Mouse (Mus musculus) E14TG2a.4 (cell line): ENCODE results near the gene Thbs3.

Experiments
- H3K27me3 ChIP-seq: 2 replicates; pipeline ENCODE4 v1.6.1; 2014; ENCODE audit warnings: low read length, control low read depth; ENCODE audit not compliant: insufficient read depth
- H3K36me3 ChIP-seq: 2 replicates; pipeline ENCODE4 v1.6.1; 2014; ENCODE audit warnings: low read length, control low read depth; ENCODE audit not compliant: insufficient read depth
- H3K4me1 ChIP-seq: replicated peaks from 2 replicates; pipeline ENCODE4 v1.6.1; 2014; ENCODE audit warnings: low read depth, low read length, control low read depth
- H3K4me3 ChIP-seq: replicated peaks from 2 replicates; pipeline ENCODE4 v1.5.1; 2014; ENCODE audit warnings: mild to moderate bottlenecking, low read length
- H3K9me3 ChIP-seq: 2 replicates; pipeline ENCODE4 v1.6.1; 2014; ENCODE audit warnings: low read length, control low read depth
- CTCF ChIP-seq: conservative IDR thresholded peaks from 2 replicates; pipeline ENCODE4 v1.5.1; 2014; ENCODE audit warnings: low read length
- NANOG ChIP-seq: IDR thresholded peaks from 2 replicates; pipeline ENCODE4 v1.6.1; 2014; ENCODE audit warnings: borderline replicate concordance, low read length, mixed read lengths
- POU5F1 ChIP-seq: IDR thresholded peaks from 2 replicates; pipeline ENCODE4 v1.6.1; 2014; ENCODE audit warnings: low read length, borderline replicate concordance

Thbs3 gene

DNA sequence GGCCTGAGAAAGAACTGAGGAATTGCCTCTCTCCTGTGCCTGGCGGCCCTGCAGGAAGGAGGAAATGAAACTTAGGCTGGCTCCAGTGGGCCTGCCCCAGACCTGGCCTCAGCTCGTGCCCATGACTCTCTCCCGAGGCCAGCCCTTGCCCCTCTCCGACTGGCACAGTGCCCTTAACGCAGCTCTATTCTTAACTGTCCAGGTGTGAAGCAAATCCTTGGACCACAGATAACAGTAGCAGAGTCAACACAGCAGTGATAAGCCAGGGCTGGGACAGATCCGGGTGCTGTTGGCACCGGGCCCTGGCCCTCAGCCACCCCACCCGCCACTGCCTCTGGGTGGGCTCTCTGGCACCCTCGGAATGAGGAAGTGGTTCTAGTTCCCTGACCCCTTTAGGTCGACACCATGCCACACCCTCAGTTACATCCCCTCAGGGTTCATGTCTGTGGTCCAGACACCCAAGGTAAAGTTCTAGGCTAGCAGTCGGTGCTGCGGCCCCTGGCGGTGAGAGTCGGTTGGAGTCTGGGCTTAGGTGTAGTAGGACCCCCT, 18.7 kb downstream of the Thbs3 start:
- Histone ChIP-seq H3K4me1 (peaks cover 87% of the 10 kb centered on the region), H3K27me3 (peaks cover 61% of the 10 kb centered on the region), H3K4me3 (no peak overlapping the region), H3K36me3 (no peaks in the 10 kb centered on the region), H3K9me3 (no peaks in the 10 kb centered on the region)
- TF ChIP-seq NANOG (no peak), CTCF (no peak), POU5F1 (no peak)

- peak overlapping the region; percentile 20; the same call in 1 of the 2 replicates for H3K4me3 ChIP-seq
- TF ChIP-seq CTCF (no peak), POU5F1 (no peak), NANOG (no peak)
- H3K27me3 ChIP-seq, result peaks cover 64% of the 10 kb centered on the region
- no peaks in the 10 kb centered on the region for H3K36me3 ChIP-seq
- no peaks in the 10 kb centered on the region for H3K9me3 ChIP-seq
- peaks cover 73% of the 10 kb centered on the region for H3K4me1 ChIP-seq
Observed at GRCm38 (mm10) chr3:89236516-89236915, 21.5 kb downstream of the Thbs3 start.

DNA sequence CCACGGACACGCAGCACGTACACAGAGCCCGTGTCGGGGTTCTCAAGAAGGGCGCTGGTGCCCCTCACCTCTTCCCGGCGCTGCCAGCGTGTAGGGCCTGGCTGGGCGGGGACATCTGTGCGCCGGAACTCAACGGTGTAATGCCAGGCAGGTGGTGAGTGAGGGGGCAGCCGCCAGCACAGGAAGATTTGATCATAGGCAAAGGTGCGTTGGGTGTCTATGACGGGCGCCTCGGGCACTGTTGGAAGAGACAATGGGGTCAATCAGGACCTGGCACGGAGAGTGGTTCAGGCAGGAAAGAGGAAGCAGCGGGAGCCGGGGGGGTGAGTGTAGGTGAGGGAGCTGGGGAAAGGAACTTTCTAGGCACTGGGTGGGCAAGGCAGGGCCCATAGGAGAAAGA, 22.7 kb downstream of the Thbs3 start:
- Histone ChIP-seq H3K27me3 (peaks cover 66% of the 10 kb centered on the region), H3K9me3 (no peaks in the 10 kb centered on the region), H3K4me1 (peaks cover 62% of the 10 kb centered on the region), H3K36me3 (no peaks in the 10 kb centered on the region; the same call in 1 of the 2 replicates), H3K4me3 (peak overlapping the region; percentile 60)
- TF ChIP-seq POU5F1 (no peak), NANOG (no peak)

DNA sequence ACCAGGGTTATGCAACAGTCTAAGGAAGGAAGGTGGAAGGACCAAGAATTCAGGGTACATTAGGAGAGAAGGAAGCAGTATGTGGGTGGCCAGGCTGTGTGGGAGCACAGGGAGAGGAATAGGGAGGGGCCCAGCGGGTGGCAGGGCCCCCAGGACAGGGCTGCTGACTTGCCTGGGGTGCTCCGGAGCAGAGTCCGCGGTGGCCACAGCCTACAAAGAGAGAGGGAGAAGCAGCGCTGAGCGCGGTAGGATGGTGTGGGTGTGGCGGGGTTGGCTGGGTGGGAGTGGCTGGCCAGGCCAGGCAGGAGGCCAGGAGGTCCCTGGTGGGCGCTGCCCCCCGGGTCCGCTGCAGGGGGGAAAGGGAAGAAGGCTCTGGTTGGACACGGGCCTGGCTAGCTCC, 23.5 kb downstream of the Thbs3 start:
- Histone ChIP-seq H3K9me3 (no peaks in the 10 kb centered on the region), H3K36me3 (no peaks in the 10 kb centered on the region; the same call in 1 of the 2 replicates), H3K4me1 (peaks cover 58% of the 10 kb centered on the region), H3K27me3 (peaks cover 66% of the 10 kb centered on the region), H3K4me3 (peak overlapping the region; percentile 60)
- TF ChIP-seq POU5F1 (no peak), CTCF (no peak), NANOG (no peak)

DNA sequence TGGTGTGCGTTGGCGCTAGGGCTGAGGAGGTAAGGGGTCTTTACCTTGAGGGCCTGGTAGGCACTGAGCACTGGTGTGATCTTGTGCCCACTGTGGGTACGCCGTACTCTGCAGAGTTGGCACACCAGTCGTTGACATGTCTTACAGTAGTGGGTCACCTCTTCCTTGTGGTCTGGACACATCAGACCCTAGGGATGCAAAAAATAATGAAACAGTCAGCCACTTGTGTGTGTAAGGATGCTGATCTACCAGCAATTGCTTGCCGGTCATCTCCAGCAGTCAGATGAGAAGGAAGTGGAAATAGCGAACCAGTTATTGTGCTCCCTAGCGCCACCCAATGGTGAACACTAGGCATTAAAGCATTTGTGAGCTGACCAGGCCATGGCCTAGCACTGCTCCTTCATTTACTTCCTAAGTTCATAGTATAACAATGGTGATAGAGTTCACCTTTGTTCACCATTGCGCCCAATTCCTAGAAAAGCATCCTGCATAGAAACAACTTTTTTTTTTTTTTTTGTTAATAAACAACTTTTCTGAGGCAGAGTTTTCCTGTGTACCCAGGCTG, 27.4 kb downstream of the Thbs3 start:
- Histone ChIP-seq H3K4me1 (peaks cover 57% of the 10 kb centered on the region), H3K27me3 (peaks cover 61% of the 10 kb centered on the region), H3K4me3 (no peak overlapping the region), H3K9me3 (no peaks in the 10 kb centered on the region), H3K36me3 (peaks cover under 1% of the 10 kb centered on the region; the same call in 1 of the 2 replicates)
- TF ChIP-seq NANOG, result no peak
- peak; percentile 69 for TF ChIP-seq CTCF

- H3K4me1 ChIP-seq, result peaks cover 56% of the 10 kb centered on the region
- no peak for TF ChIP-seq NANOG
- TF ChIP-seq CTCF, result no peak; the same call in none of the 2 replicates
- TF ChIP-seq POU5F1, result no peak
- peaks cover 13% of the 10 kb centered on the region for H3K36me3 ChIP-seq
- peak overlapping the region; percentile 65 for H3K4me3 ChIP-seq
- peaks cover 49% of the 10 kb centered on the region for H3K27me3 ChIP-seq
- no peaks in the 10 kb centered on the region for H3K9me3 ChIP-seq
Observed at GRCm38 (mm10) chr3:89243609-89244008, 28.6 kb downstream of the Thbs3 start.

- peaks cover 42% of the 10 kb centered on the region for H3K27me3 ChIP-seq
- H3K9me3 ChIP-seq, result no peaks in the 10 kb centered on the region
- peak overlapping the region; percentile 65 for H3K4me3 ChIP-seq
- no peak for TF ChIP-seq NANOG
- no peak for TF ChIP-seq POU5F1
- no peak for TF ChIP-seq CTCF
- peaks cover 52% of the 10 kb centered on the region for H3K4me1 ChIP-seq
- peaks cover 20% of the 10 kb centered on the region for H3K36me3 ChIP-seq
Observed at GRCm38 (mm10) chr3:89244158-89244981, 29.4 kb downstream of the Thbs3 start.

DNA sequence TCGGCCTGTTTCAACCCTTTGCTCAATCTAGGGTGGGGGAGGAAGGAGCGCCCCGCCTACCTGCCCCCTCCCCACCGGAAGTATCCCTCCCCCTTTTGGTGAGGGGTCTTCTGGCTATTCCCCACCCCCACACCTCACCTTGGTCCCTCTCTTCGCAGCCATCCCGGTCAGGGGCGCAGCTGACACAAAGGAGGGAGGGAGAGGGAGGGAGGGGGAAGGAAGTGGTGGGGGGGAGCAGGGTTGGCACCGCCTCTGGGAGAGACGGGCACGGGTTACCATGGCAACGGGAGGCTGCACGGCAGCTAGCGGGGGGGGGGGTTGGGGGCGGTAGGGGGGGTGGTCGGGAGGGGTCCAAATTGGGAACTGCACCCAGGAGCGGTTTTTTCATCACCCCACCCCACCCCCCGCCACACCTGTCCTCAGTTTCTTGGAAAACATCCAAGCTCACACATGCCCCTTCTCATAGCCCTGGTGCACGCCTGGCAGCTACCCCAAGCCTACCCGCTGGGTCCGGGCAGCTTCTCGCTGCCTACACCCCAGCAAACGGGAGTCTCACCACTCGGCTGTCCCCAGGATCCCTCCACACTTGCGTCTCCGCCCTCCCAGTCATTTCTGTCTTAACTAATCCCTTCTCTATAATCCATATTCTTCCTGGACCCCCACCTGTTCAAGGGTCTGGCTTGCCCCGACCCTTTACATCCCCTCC, 30.2 kb downstream of the Thbs3 start:
- TF ChIP-seq NANOG, result no peak
- TF ChIP-seq POU5F1, result no peak
- no peak for TF ChIP-seq CTCF

More for the DNA sequence above, 30.2 kb downstream of the Thbs3 start:
- Histone ChIP-seq H3K9me3 (no peaks in the 10 kb centered on the region), H3K36me3 (peaks cover 24% of the 10 kb centered on the region), H3K27me3 (peaks cover 35% of the 10 kb centered on the region), H3K4me1 (peaks cover 59% of the 10 kb centered on the region), H3K4me3 (peak overlapping the region; percentile 90)
